Mouse (Mus musculus) brain, embryonic 14.5 days (tissue): ENCODE data around the gene Palm3.

Experiments used
- CTCF ChIP-seq: fragments of 200-500 bp; IDR thresholded peaks from 2 replicates; pipeline ENCODE4 v1.5.1; 2012; ENCODE audit warnings: inconsistent platforms, mild to moderate bottlenecking, moderate library complexity, borderline replicate concordance; ENCODE audit not compliant: insufficient read depth, insufficient read length; ENCODE audit errors: extremely low read depth
- POLR2A ChIP-seq: fragments of 200-500 bp; IDR thresholded peaks from 2 replicates; pipeline ENCODE4 v1.6.1; 2012; ENCODE audit warnings: mild to moderate bottlenecking, inconsistent platforms, borderline replicate concordance; ENCODE audit not compliant: poor library complexity, insufficient read depth, insufficient read length, severe bottlenecking; ENCODE audit errors: extremely low read depth

DNA sequence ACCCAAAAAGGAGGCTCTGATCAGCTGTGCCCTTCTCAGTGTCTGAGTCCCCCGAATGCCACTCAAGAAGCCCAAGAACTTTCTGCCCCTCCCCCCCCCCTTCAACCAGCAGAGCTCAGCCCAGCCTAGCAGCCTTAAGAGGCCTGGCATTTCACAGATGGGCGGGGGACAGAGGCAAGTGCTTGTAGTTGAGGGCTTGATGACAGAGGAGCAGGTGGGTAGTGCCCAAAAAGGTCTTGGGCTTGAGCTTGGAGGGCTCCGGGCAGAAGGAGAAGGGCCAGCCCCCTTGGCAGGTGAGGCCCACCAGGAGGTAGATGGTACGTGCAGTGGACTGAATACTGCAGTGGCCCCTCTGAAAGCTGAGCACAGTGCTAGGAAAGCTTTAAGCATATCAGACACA lies 46.8 kb upstream of the Palm3 start:
- TF ChIP-seq CTCF (no peak), POLR2A (no peak)
